Mouse (Mus musculus) erythroblast, embryonic 14.5 days (primary cell): ENCODE data around the gene Spag5.

Experiments used
- GATA1 ChIP-seq: IDR thresholded peaks from 2 replicates; pipeline ENCODE4 v1.6.1; 2012; ENCODE audit warnings: low read length, inconsistent platforms, mixed read lengths
- TAL1 ChIP-seq: IDR thresholded peaks from 3 replicates; pipeline ENCODE4 v1.6.1; 2012; ENCODE audit warnings: low read length, inconsistent platforms, mixed read lengths

DNA sequence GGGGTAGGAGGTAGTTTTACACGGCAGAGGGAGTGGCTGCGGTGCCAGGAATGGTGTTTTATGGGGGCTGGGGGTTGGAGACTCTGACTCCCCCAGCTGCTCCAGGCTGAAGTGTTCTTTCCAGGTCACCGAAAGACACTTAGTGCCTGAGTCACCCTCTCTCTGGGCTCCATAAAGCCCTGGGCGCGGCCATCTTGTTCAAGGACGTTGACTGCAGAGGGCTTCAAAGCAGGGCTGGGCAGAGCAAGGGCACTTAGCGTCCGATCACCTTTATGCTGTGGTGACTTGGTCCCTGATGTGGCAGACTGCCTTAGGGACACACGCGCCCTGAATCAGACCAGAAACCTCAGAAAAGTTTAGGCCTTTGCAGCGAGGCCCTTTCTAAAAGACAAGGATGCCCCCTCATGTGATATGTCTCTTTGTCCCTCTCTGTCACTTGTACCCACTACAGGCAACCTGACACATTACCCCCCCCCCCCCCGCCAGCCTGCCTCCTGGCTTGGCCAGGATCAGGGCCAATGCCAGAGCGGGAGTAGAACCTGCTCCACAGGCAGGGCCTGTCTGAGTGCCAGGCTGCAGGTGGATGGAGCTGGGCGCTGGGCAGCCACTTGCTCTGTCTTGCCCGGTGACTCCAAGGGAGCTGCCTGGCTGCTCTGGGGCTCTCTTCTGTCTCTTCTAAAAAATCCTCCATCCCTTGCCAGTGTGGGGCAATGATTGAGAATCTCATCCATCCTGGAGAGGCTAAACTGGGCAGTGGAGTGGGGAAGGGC lies 66.3 kb downstream of the Spag5 start:
- TF ChIP-seq TAL1 (no peak), GATA1 (no peak)
